Mouse (Mus musculus) ovary, adult 18-20 months (tissue): ENCODE measurements around the gene Gm12355.

Source experiments
- DNase-seq: peaks from one replicate; pipeline ENCODE4 v3.0.0; 2022; ENCODE audit warnings: low spot score, mixed read lengths

The Gm12355 gene

DNA sequence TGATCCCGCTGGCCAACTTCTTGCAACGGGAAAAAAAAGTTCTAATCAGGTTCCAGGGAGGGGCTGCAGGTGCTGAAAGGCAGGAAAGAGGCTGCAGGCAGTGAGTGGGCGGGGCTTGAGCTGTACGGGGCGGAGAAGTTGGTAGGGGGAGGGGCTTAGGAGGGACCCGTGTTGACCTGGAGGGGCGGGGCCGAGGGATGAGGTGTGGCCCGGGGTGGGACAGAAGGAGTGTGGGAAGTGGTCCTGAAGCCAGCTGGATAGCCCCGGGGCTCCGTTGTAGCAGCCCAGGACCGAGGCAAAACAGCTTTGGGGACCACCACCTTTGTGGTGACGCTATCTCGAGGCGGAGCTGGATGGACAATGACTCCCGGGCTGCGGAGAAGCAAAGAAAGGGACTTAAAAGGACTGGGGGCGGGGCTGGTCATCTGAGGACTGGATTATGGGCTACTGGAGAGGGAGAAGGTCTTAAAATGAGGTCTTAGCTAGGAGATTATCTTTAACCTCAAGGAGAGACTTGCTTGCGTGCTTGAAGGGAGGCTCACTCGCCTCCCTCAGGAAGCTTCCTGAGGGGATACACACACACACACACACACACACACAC lies 23.3 kb downstream of the Gm12355 start:
- DNase-seq, result no peak

GRCm38 (mm10) chr11:98599291-98599690 lies 26.2 kb downstream of the Gm12355 start:
- no peak for DNase-seq

DNA sequence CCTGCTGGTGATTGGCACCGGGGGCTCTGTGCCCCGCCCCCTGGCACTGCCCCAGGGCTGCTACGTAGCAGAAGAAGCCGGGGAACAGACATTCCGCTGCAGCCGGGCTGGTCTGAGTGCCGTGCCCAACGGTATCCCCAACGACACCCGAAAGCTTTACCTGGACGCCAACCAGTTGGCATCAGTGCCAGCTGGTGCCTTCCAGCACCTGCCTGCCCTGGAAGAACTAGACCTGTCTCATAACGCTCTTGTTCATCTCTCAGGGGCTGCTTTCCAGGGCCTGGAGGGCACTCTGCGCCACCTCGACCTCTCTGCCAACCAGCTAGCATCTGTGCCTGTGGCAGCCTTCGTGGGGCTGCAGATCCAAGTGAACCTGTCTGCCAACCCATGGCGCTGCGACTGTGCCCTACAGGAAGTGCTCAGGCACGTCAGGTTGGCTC lies 26.6 kb downstream of the Gm12355 start:
- peak; percentile 1 for DNase-seq

- DNase-seq, result no peak
These were observed 27.5 kb downstream of the Gm12355 start, which contains the start of gene Lrrc3c for GRCm38 (mm10) chr11:98597991-98598390. Gene Lrrc3c (plus strand): TSS chr11:98598291.

- DNase-seq, result no peak
These were observed 28.1 kb downstream of the Gm12355 start for GRCm38 (mm10) chr11:98597363-98597762.

DNA sequence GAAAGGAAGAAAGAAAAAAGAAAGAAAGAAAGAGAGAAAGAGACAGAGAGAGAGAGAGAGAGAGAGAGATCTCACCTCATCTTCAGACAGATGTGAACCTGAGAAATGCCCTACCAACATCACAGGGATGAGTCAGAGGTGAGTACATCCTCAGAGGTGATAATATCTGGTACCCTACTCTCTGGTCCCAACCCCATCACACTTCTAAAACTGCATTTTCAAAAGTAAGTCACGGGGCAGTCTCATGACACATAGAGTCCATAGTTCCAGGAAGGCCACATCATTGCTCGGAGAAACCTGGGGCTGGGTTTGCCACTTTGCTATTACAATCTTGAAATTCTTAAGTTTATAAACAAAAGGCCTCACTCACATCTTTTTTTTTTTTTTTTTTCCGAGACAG lies 29.5 kb downstream of the Gm12355 start:
- no peak for DNase-seq

DNA sequence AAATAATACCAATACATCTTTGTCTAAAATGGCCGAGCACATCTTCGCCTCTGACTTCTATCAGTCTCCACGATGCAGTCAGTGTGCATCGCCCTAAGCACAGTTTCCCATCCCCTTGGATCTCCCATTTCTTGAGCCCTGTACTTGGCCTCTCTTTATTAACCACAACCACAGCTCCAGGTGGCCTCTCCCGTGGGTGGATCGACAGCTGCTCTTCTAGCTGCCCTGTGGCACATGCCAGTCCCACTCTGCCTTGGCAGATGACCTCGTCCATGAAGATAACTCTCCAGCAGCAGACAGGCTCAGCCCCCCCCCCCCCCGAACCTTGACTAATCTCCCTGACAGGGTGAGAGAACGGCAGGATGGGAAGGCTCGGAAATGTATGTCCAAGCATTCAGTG lies 30.0 kb downstream of the Gm12355 start:
- no peak for DNase-seq

DNA sequence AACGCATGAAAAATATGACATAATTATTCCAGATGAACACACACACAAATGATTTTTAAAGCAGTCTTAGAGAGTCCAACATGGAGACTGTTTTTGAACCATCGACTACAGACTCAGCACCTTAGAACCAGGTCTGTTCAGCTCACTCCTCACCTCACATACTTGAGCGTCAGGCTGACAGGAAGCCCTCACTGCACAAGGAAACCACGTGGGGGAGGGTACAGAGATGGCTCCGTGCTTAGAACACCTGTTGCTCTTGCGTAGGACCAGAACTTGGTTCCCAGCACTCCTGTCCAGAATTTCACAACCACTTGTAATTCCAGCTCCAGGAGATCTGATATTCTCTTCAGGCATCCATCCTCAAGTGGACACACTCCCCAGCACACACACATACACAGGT lies 30.4 kb downstream of the Gm12355 start:
- no peak for DNase-seq

DNA sequence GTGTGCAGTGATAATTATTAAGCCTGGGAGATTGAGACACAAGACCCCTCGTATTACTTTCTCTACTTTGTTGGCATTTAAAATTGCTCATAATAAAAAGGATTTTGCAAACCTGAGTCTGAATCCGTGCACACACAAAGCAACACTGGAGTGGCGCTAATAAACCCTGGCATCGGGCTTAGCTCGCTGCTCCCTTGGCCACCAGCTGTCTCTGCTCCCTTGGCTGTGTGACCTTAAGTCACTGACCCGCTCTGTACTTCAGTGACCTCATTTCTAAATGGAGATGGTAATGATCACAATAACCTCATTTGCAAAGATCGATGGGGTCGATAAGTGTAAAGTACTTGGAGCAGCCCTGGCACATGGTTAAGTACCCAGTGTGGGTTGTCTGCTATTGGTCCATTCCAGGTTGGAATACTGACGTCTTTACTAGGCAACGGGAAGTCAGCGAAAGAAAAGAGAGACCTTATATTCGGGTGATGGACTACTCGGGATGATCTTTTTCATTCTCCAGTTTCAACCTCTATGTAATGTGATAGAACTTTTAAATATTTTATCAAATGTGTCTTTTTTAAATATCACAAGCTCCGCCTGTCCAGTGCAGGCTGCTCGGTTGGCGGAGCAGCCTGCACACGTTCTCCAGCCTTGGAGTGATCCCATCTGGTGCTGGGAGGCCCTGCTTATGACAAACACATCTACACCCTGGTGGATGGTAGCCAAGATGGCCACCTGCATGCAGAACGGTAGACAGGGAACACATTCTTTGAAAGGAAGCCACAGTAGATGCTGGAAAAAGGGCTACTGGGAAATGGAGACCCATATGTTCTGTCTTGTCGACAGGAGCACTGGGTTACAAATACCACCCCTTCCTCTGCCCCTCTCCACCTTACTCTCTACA lies 34.7 kb downstream of the Gm12355 start:
- DNase-seq, result no peak

GRCm38 (mm10) chr11:98589306-98589705 lies 36.2 kb downstream of the Gm12355 start:
- no peak for DNase-seq

DNA sequence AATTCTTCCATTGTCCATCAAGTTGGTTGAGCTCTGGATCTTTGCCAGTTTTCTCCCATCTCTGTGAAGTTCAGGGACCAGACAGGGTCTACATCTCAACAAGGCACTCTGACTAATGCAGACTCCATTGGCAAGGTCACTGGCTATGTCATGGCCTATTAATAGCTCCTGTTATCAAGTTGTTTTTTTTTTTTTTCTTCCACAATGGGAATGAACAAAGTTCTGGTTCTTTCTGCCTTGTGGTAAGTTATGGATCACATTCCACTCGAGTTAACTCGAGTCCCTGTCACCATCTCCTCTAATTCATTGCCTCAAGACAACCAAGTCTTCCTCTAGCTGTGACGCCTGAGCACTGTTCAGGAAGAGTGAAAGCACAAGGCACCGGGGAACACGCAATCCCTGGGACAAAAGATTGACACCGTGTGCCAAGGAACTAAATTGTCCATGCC lies 36.6 kb downstream of the Gm12355 start:
- DNase-seq, result peak; percentile 59

- DNase-seq, result peak; percentile 80
These were observed 37.5 kb downstream of the Gm12355 start for GRCm38 (mm10) chr11:98587684-98588546.

DNA sequence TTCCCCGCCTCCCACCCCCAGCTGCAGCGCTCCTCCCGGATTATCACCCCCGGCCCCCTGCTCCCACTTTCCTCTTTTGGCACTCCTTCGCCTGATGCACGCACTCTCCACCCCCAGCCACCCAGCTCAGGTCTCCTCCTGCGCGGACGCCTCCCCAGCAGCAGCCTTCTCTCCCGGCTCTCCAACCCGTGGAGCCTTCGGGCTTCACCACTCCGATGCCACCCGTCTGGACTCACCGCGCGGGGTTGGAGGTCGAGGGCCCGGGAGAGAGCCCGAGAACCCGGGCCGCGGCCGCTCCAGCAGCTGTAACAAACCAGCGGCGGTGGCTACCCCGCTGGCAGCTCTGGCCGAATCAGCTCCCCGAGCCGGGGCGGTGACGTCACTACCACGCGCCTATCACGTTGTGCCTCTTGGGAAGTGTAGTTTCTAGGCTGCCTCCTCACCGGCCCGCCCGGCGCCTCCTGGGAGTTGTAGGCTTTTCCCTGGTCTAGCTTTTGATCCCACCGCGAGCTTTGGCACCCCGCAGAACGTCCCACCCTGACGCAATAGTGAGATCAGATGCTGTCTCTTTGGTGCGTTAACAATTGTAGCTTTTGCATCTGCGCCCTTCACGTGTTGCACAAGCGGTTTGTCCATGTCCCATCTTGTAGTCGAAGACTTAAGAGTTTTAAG lies 38.4 kb downstream of the Gm12355 start, which contains the start of gene Ormdl3:
Gene Ormdl3, minus strand, starts transcription at position 477 of the 672 bp plus-strand sequence.
- peak; percentile 97 for DNase-seq

DNA sequence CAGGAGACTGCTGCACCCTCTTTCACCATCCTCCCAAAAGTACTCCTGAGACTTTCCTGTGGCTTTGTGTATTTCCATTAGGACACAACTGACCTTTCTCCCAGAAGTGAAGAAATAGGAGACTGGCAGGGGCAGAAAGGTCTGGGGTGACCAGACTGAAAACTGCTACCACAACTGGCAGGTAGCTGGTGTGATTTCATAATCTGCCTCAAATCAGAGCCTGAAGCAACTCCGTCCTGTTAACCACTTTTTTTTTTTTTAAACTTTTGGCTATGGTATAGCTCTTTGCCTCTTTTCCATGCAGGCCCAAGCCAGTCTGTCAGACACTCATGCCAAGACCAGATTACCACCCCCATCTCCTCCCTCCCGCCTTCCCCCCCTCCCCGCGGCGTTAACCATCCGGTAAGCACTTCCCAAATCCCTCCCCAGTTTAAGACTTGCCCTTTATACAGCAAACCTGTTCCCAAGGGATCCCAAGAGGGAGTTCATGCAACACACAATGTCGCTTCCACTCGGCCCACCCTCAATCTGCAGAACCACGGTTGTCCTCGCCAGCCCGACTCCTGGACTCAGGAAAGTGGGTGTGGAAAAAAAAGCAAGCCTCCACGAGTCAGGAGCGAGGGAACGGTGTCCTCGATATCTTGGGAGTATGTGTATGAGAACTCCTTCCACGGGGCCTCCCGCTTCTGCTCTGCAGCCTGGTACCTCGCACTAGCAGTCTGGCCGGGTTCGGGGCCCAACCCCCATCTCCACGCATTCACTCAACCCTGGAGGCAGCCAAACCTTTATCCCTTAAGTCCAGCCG lies 39.2 kb downstream of the Gm12355 start:
- no peak for DNase-seq

DNA sequence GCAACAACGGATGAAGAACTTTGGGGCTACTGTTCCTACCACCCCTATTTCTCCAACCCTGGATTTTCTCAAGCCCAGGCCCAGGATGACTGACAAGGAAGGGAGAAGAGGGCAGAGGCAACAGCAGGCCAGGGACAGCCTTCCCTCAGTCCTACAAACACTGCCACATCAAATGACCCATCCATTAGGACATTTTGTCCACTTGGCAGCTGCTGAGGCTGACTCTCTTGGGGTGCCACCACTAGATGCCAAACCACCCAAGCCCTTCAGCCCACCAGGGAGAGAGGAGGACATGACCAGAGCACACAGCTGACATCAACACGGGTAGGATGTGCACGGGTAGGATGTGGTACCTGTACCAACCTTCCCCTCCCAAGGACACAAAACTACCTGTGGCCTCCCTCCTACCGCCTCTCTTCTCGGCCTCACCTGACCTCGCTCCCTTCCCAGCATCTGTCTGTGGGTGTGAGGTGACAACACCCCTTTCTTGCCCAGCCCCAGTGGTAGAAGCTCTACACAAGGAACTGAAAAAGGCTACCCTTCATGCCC lies 40.8 kb downstream of the Gm12355 start:
- no peak for DNase-seq

GRCm38 (mm10) chr11:98584146-98584545 lies 41.3 kb downstream of the Gm12355 start:
- no peak for DNase-seq

DNA sequence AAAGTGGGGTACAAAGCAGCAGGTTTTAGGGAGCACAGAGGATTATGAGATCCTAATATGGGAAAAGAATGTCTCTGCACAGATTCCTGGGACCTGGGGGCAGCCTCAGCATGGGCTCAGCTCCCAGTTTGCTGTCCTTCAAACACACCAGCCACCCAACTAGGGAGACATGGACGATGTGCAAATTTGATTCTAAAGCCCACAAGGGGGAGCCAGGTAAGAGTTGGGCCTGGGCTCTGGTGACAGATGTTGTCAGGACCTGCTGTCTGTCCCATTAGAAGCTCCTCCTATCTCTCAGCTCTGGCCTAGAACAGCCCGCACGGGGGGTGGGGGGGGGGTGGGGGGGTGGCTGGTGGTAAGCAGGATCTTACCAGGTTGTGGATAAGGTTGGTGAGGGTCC lies 41.9 kb downstream of the Gm12355 start:
- DNase-seq, result no peak

DNA sequence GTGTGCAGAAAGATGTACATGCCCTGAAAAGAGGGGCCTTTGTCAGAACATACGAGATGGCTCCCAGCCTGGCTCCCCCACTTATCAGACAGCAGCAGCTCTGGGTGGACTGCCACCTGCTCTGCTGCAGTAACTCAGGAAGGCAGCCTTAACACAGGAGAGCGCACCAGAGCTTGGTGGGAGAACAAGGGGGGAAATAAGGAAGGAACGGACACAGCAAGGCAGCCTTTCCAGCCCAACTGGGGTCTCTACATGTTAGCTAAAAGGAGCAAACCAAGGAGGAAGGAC lies 42.3 kb downstream of the Gm12355 start:
- DNase-seq, result no peak

DNA sequence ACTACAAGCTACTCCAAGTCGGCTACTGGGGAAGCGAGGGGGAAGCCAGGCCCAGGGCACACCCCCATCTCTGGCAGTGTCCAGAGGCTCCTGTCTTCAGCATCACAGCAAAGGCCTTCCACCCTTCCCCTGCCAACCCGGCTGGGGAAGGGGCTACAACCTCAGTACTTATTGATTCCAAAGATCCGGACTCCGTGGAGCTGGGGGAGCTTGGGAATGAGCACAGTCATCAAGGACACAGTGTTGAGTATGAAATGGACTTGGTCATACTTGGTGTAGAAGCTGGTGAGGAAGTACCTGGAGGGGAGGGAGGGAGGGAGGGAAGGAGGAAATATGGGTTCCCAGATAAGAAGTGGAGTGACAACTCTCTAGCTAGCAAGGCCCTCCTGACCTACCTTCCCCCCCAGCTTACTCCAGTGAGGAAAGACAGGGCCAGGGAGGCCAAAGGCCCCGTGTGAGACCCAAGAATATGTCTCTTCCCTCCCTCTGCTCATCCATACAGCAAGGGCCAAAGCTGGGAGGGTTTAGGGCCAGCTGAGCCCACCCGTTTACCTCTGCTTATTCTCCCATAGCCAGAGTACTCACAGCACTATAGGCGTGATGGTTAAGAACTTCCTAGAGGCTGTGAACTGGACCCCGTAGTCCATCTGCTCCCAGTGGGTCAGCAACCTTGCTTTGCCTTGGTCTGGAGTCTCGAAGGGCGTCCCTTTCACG lies 42.8 kb downstream of the Gm12355 start:
- no peak for DNase-seq

- no peak for DNase-seq
These were observed 43.5 kb downstream of the Gm12355 start for GRCm38 (mm10) chr11:98582030-98582388.
